Mouse (Mus musculus) myocyte (in vitro differentiated cells): ENCODE data around the gene Plekha4. TPM values are rescaled to one million over a fixed set of nuclear protein-coding genes. Genes with fewer than 3 reads are reported as not detected.

ENCODE experiments used
- H3K27me3 ChIP-seq: one replicate; pipeline ENCODE4 v1.6.1; 2011; ENCODE audit not compliant: control insufficient read depth, insufficient read depth, insufficient read length
- H3K36me3 ChIP-seq: one replicate; pipeline ENCODE4 v1.6.1; 2011; ENCODE audit not compliant: control insufficient read depth, insufficient read depth
- H3K4me2 ChIP-seq: one replicate; pipeline ENCODE4 v1.6.1; 2011; ENCODE audit warnings: low read depth, control low read depth
- H3K4me3 ChIP-seq: one replicate; pipeline ENCODE4 v1.5.1; 2011; ENCODE audit warnings: mild to moderate bottlenecking, control low read depth, moderate library complexity
- H3K79me2 ChIP-seq: one replicate; pipeline ENCODE4 v1.6.1; 2011; ENCODE audit not compliant: control insufficient read depth, insufficient read depth
- H3ac ChIP-seq: one replicate; pipeline ENCODE4 v1.6.1; 2011; ENCODE audit not compliant: control insufficient read depth, insufficient read length
- CEBPB ChIP-seq: IDR thresholded peaks from 2 replicates; pipeline ENCODE4 v1.6.1; 2011; ENCODE audit warnings: mild to moderate bottlenecking, moderate library complexity; ENCODE audit not compliant: poor library complexity, insufficient read depth, severe bottlenecking
- E2F4 ChIP-seq: IDR thresholded peaks from one replicate; pipeline ENCODE4 v1.6.1; 2011; ENCODE audit warnings: mild to moderate bottlenecking, control low read depth, moderate library complexity; ENCODE audit not compliant: insufficient read depth
- MAX ChIP-seq: IDR thresholded peaks from one replicate; pipeline ENCODE4 v1.6.1; 2011; ENCODE audit warnings: low read depth, mild to moderate bottlenecking, control low read depth
- MYOD1 ChIP-seq, 3 experiments: IDR thresholded peaks; one replicate each; pipeline ENCODE4 v1.6.1; 2011; ENCODE audit warnings: control low read depth in 2 of 3, low read depth in 2 of 3, mild to moderate bottlenecking in 2 of 3, moderate library complexity in 1 of 3; ENCODE audit not compliant: insufficient read length in 2 of 3, control insufficient read depth in 1 of 3
- MYOG ChIP-seq, 3 experiments: IDR thresholded peaks; one replicate each; pipeline ENCODE4 v1.6.1; 2011; ENCODE audit warnings: control low read depth in 2 of 3, low read depth in 2 of 3, mild to moderate bottlenecking in 2 of 3; ENCODE audit not compliant: insufficient read length in 2 of 3, control insufficient read depth in 1 of 3, insufficient read depth in 1 of 3
- POLR2A ChIP-seq: IDR thresholded peaks from one replicate; pipeline ENCODE4 v1.6.1; 2011; ENCODE audit warnings: low read depth, mild to moderate bottlenecking, control low read depth, moderate library complexity; ENCODE audit not compliant: insufficient read length
- POLR2AphosphoS2 ChIP-seq: IDR thresholded peaks from one replicate; pipeline ENCODE4 v1.6.1; 2011; ENCODE audit warnings: low read depth, control low read depth; ENCODE audit not compliant: insufficient read length
- REST ChIP-seq: IDR thresholded peaks from one replicate; pipeline ENCODE4 v1.6.1; 2011; ENCODE audit warnings: mild to moderate bottlenecking, control low read depth, moderate library complexity; ENCODE audit not compliant: insufficient read depth, insufficient read length
- SRF ChIP-seq: IDR thresholded peaks from one replicate; pipeline ENCODE4 v1.6.1; 2011; ENCODE audit warnings: low read depth; ENCODE audit not compliant: control insufficient read depth, insufficient read length
- TCF12 ChIP-seq: IDR thresholded peaks from one replicate; pipeline ENCODE4 v1.6.1; 2011; ENCODE audit warnings: mild to moderate bottlenecking, control low read depth; ENCODE audit not compliant: poor library complexity, insufficient read depth, severe bottlenecking
- TCF3 ChIP-seq: IDR thresholded peaks from one replicate; pipeline ENCODE4 v1.6.1; 2011; ENCODE audit warnings: low read depth, control low read depth; ENCODE audit not compliant: insufficient read length
- USF1 ChIP-seq: IDR thresholded peaks from one replicate; pipeline ENCODE4 v1.6.1; 2011; ENCODE audit warnings: low read depth, mild to moderate bottlenecking, control low read depth, moderate library complexity
- polyA plus RNA-seq: library from polyadenylated mRNA; unstranded; fragments of >200 nt; fragmentation: generic; extraction: Trizol; gene quantifications from one replicate; pipeline ENCODE4 v1.2.1, GENCODE M21; 2012; ENCODE audit warnings: missing spikeins

Plekha4 gene
- polyA plus RNA-seq, 1 experiment: 2.6 TPM

DNA sequence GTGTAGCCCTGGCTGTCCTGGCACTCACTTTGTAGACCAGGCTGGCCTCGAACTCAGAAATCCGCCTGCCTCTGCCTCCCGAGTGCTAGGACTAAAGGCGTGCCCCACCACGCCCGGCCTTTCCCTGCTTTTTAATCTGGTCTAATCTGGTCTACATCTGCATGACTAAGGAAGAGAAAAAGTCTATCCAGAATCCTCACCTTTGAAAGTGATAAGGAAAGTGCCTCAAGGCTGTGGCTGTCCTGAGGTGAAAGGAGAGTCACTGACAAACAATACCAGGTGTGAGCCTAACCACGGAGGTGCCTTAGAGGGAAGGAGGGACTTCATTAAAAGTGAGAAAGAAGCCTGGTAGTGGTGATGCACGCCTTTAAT lies 25.4 kb downstream of the Plekha4 start:
- TF ChIP-seq POLR2AphosphoS2 (no peak), CEBPB (no peak), SRF (no peak), MYOD1 (IDR thresholded peaks at IDR 0.05; ENCODE audit: control insufficient read depth in 1 of 3, insufficient read length in 2 of 3, low read depth in 2 of 3) (no peak), TCF3 (no peak), POLR2A (no peak), USF1 (no peak), MAX (no peak), REST (no peak), TCF12 (no peak), E2F4 (no peak)
- no peaks in the 10 kb centered on the region for H3K36me3 ChIP-seq

DNA sequence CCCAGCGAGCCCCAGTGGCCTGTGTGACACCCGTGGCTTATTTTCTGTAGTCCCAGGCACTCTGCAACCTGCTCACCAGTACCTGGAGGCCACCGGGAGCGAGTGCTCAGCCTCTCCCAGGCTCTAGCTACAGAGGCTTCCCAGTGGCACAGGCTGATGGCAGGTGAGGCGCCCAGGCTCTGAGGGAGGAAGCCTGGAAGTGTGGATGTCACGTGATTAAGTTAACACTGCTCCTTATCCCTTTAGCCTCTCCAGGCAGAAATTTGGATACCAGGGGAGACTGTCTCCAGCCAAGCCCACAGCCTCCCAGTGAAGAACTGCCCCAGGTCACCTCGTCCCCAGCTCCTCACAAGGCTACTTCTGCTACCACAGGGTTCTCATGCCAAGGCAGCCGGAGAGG lies 27.4 kb downstream of the Plekha4 start:
- Histone ChIP-seq H3K4me3 (no peak overlapping the region), H3K36me3 (no peaks in the 10 kb centered on the region), H3K4me2 (no peak overlapping the region), H3ac (no peak overlapping the region), H3K79me2 (no peaks in the 10 kb centered on the region), H3K27me3 (no peaks in the 10 kb centered on the region)
- TF ChIP-seq MYOD1 (IDR thresholded peaks at IDR 0.05; ENCODE audit: control insufficient read depth in 1 of 3, insufficient read length in 2 of 3, low read depth in 2 of 3): no peak
- no peak for TF ChIP-seq SRF
- TF ChIP-seq CEBPB: no peak
- no peak for TF ChIP-seq MAX
- no peak for TF ChIP-seq POLR2AphosphoS2
- TF ChIP-seq REST: no peak
- no peak for TF ChIP-seq POLR2A
- TF ChIP-seq USF1: no peak
- TF ChIP-seq MYOG (IDR thresholded peaks at IDR 0.05; ENCODE audit: control insufficient read depth in 1 of 3, insufficient read depth in 1 of 3, insufficient read length in 2 of 3, low read depth in 2 of 3): no peak
- TF ChIP-seq TCF3: no peak
- no peak for TF ChIP-seq E2F4
- no peak for TF ChIP-seq TCF12

More for the DNA sequence above, 25.4 kb downstream of the Plekha4 start:
- no peaks in the 10 kb centered on the region for H3K79me2 ChIP-seq
- H3K27me3 ChIP-seq: no peaks in the 10 kb centered on the region
- H3K4me2 ChIP-seq: no peak overlapping the region
- H3K4me3 ChIP-seq: no peak overlapping the region
- no peak overlapping the region for H3ac ChIP-seq

DNA sequence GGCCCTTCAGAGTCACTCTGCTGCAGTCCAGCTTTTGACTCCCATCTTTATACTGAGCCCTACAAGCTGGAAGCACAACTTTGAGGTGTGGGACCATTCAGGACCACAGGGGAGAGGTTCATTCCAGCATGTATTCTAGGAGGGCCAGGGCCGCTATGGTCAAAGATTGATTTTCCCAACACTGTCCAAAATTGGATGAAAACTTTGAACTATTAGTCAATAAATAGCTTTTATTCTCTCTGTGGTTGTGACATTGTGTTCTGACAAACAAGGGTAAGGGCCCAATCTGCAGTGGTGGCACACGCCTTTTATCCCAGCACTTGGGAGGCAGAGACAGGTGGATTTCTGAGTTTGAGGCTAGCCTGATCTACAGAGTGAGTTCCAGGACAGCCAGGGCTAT lies 27.9 kb downstream of the Plekha4 start:
- no peaks in the 10 kb centered on the region for H3K36me3 ChIP-seq
- no peak for TF ChIP-seq SRF
- no peaks in the 10 kb centered on the region for H3K27me3 ChIP-seq
- no peaks in the 10 kb centered on the region for H3K79me2 ChIP-seq
- no peak overlapping the region for H3K4me3 ChIP-seq
- no peak overlapping the region for H3ac ChIP-seq
- no peak overlapping the region for H3K4me2 ChIP-seq

DNA sequence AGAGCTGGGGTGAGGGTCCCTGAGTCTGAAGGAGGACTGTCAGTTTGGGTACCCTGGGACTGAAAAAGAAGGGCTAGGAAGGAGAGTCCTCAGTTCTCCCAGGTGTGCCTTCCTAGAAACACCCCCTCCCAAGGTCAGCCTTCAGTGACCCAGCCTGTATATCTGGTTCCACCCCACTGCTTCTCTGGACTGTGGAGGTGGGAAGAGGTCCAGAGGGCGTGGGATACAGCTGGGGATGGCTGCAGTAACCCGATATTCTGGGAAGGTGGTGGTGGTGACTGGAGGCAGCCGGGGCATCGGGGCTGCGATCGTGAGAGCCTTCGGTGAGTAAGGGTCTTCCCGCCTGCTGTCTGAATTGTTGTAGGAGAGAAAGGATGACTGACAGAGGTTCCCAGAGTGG lies 28.6 kb downstream of the Plekha4 start, which contains the start of gene Hsd17b14:
Gene Hsd17b14, plus strand, starts transcription at position 150 of the 400 bp plus-strand sequence.
- no peaks in the 10 kb centered on the region for H3K36me3 ChIP-seq
- H3K27me3 ChIP-seq: no peaks in the 10 kb centered on the region
- H3K4me3 ChIP-seq: no peak within 1 kb of the TSS
- H3ac ChIP-seq: no peak within 1 kb of the TSS
- TF ChIP-seq TCF3 (no peak), USF1 (no peak), MYOG (IDR thresholded peaks at IDR 0.05; ENCODE audit: control insufficient read depth in 1 of 3, insufficient read depth in 1 of 3, insufficient read length in 2 of 3, low read depth in 2 of 3) (no peak)
- H3K4me2 ChIP-seq: no peak within 1 kb of the TSS
- H3K79me2 ChIP-seq: no peaks in the 10 kb centered on the region

GRCm38 (mm10) chr7:45555787-45556186 lies 29.7 kb downstream of the Plekha4 start:
- no peaks in the 10 kb centered on the region for H3K36me3 ChIP-seq
- TF ChIP-seq MYOD1 (IDR thresholded peaks at IDR 0.05; ENCODE audit: control insufficient read depth in 1 of 3, insufficient read length in 2 of 3, low read depth in 2 of 3): peak in 2 of 3 experiments; percentile 33 to 49
- TF ChIP-seq E2F4: no peak
- peak in 1 of 3 experiments; percentile 49 for TF ChIP-seq MYOG (IDR thresholded peaks at IDR 0.05; ENCODE audit: control insufficient read depth in 1 of 3, insufficient read depth in 1 of 3, insufficient read length in 2 of 3, low read depth in 2 of 3)
- H3K4me3 ChIP-seq: no peak overlapping the region
- H3K27me3 ChIP-seq: no peaks in the 10 kb centered on the region
- H3K79me2 ChIP-seq: no peaks in the 10 kb centered on the region
- no peak overlapping the region for H3ac ChIP-seq
- no peak overlapping the region for H3K4me2 ChIP-seq

DNA sequence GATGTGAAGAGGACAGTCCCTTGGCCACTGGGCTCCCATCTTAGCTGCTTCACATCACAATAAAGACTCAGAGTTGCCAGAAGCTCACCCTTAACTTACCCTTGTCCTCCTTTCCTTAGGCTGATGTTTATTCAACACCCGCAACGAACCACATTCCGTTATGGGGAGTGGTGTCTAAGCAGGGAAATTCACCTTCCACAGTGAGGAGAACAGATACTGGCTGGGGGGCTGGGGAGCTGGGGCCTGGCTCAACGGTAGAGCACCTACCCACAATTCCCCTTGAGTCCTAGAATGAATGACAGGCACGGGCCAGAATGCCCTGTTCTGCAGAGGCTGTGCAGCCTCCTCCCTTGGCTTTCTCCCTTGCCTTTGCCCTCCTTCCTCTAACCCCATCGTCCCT lies 32.8 kb downstream of the Plekha4 start:
- Histone ChIP-seq H3K4me3 (no peak overlapping the region), H3ac (no peak overlapping the region), H3K79me2 (no peaks in the 10 kb centered on the region), H3K4me2 (no peak overlapping the region), H3K27me3 (no peaks in the 10 kb centered on the region), H3K36me3 (no peaks in the 10 kb centered on the region)
- TF ChIP-seq CEBPB (no peak), SRF (no peak), POLR2A (no peak), REST (no peak), POLR2AphosphoS2 (no peak), MYOD1 (IDR thresholded peaks at IDR 0.05; ENCODE audit: control insufficient read depth in 1 of 3, insufficient read length in 2 of 3, low read depth in 2 of 3) (no peak), MAX (no peak), E2F4 (no peak), TCF3 (no peak), MYOG (IDR thresholded peaks at IDR 0.05; ENCODE audit: control insufficient read depth in 1 of 3, insufficient read depth in 1 of 3, insufficient read length in 2 of 3, low read depth in 2 of 3) (no peak), USF1 (no peak), TCF12 (no peak)
